Mouse (Mus musculus) NIH3T3 (cell line): ENCODE results near the gene Arpc3.
A peak's percentile ranks its signal among the peaks of the same experiment; 100 is the strongest.

Experiments used
- DNase-seq: peaks from one replicate; pipeline ENCODE4 v3.0.0-alpha.2; 2012; ENCODE audit warnings: low read depth

Arpc3 gene

GRCm38 (mm10) chr5:122391786-122392180 is at the start of gene Arpc3:
TSS of gene Arpc3 (plus strand) at chr5:122391878.
- peak; percentile 97 for DNase-seq

- DNase-seq = no peak
Observed at GRCm38 (mm10) chr5:122342874-122343273, 48.8 kb upstream of the Arpc3 start.

GRCm38 (mm10) chr5:122343768-122344167 is 47.9 kb upstream of the Arpc3 start:
- DNase-seq = no peak

GRCm38 (mm10) chr5:122344260-122344659 is 47.4 kb upstream of the Arpc3 start:
- DNase-seq = peak; percentile 86

- DNase-seq = peak; percentile 40
Observed at GRCm38 (mm10) chr5:122345777-122346176, 45.9 kb upstream of the Arpc3 start.

- peak; percentile 100 for DNase-seq
Observed at GRCm38 (mm10) chr5:122353807-122354491, 37.7 kb upstream of the Arpc3 start, which contains the start of the genes Rad9b and Vps29. TSS of gene Rad9b (minus strand) at chr5:122354233. TSS of gene Vps29 (plus strand) at chr5:122354369.

GRCm38 (mm10) chr5:122354492-122355067 is 37.1 kb upstream of the Arpc3 start:
- DNase-seq = no peak

GRCm38 (mm10) chr5:122371591-122372191 is 20.0 kb upstream of the Arpc3 start, which contains the start of gene Gpn3:
TSS of gene Gpn3 (plus strand) at chr5:122371876.
- no peak for DNase-seq

- DNase-seq = peak; percentile 100
Observed at GRCm38 (mm10) chr5:122372192-122372769, 19.4 kb upstream of the Arpc3 start, which contains the start of gene Fam216a. TSS of gene Fam216a (minus strand) at chr5:122372364.

- no peak for DNase-seq
Observed at GRCm38 (mm10) chr5:122372878-122373277, 18.8 kb upstream of the Arpc3 start.

- DNase-seq = no peak
Observed at GRCm38 (mm10) chr5:122377101-122377833, 14.4 kb upstream of the Arpc3 start.

- no peak for DNase-seq
Observed at GRCm38 (mm10) chr5:122378171-122378570, 13.5 kb upstream of the Arpc3 start.

- DNase-seq = peak; percentile 86
Observed at GRCm38 (mm10) chr5:122379374-122380155, 12.1 kb upstream of the Arpc3 start.

- no peak for DNase-seq
Observed at GRCm38 (mm10) chr5:122390006-122390405, 1.7 kb upstream of the Arpc3 start.

GRCm38 (mm10) chr5:122390671-122391070 is 1.0 kb upstream of the Arpc3 start:
- no peak for DNase-seq

- DNase-seq = no peak
Observed at GRCm38 (mm10) chr5:122391178-122391785, 396 bp upstream of the Arpc3 start.

GRCm38 (mm10) chr5:122392227-122393004 is 738 bp downstream of the Arpc3 start:
- DNase-seq = peak; percentile 24

GRCm38 (mm10) chr5:122393887-122394286 is 2.2 kb downstream of the Arpc3 start:
- DNase-seq = peak; percentile 87

GRCm38 (mm10) chr5:122396791-122397190 is 5.1 kb downstream of the Arpc3 start:
- DNase-seq = no peak

GRCm38 (mm10) chr5:122397495-122397894 is 5.8 kb downstream of the Arpc3 start:
- DNase-seq = no peak
